Mouse (Mus musculus): ENCODE results near the gene Slx4.

GRCm38 (mm10) chr16:4052601-4053000 is 49.0 kb upstream of the Slx4 start:
- TF ChIP-seq CTCF (IDR thresholded peaks at IDR 0.05; ENCODE audit: extremely low read depth, insufficient read depth, insufficient read length, insufficient replicate concordance) (no peak), POLR2A (IDR thresholded peaks at IDR 0.05; ENCODE audit: low read depth, low read length) (no peak)

Measured in spleen, adult 2 months (tissue).